Mouse (Mus musculus) adrenal gland, adult 8-10 months (tissue): ENCODE measurements around the gene Polr2a. TPM values are rescaled to one million over a fixed set of nuclear protein-coding genes. Genes with fewer than 3 reads are reported as not detected.
"Not testable (repeated sequence)": the region's sequence is repeated elsewhere in the genome, so short reads cannot be mapped to it uniquely, and the experiment has no call there.

Experiments used
- DNase-seq: peaks from one replicate; pipeline ENCODE4 v3.0.0; 2022
- total RNA-seq, 4 experiments: library from RNA; stranded (reverse); gene quantifications; 2 replicates each; pipeline ENCODE4 v1.2.4; 2022

Polr2a gene
- total RNA-seq, 4 experiments from 2014 or later, result 85.2 to 125 (median 101) TPM

DNA sequence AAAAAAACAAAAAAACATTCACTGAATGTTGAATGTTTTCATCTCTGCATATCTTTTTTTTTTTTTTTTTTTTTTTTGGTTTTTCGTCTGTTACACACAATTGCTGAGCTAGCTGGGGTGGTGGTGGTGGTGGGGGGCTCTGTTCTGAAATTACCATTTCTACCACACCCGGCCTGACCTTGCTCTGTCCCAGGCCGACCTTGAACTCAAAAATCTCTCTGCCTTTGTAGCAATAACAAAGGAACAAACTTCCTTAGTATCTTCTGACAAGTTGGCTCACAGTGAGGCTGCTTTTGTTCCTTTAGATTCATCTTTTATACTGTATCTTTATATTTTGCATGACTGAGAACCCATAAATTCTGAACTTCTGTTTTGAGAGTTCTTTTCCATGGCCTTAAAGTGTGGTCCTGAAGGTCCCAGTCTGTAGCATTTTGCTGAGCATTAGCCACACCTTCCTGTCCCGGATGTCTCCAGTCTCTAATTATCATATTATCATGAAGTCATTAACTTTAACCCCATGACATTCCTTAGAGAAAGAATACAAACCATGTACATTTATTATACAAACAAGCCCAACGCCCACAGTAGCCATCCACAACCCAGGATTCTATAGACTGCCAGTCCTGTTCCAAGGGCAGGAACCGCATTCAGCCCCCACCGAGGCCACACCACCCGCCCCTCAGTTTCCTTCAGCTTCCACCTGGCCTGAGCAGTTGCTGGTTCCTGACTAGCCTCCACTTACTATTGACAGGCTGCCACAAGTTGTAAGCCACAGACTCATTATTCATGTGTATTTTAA, 54.4 kb downstream of the Polr2a start:
- DNase-seq, result no peak

DNA sequence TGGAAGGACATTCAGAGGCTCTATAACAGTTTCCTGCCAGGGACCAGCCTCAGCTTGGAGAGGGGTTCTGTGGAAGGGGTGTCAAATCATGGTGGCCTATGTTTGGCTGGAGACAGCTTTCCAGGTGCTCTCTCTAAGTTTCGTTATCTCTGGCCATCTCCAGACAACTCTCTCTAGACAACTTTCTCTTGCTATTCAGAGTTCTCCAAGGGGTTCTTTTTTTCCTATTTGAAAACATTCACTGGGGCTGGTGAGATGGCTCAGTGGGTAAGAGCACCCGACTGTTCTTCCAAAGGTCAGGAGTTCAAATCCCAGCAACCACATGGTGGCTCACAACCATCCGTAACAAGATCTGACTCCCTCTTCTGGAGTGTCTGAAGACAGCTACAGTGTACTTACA, 55.1 kb downstream of the Polr2a start:
- DNase-seq, result not testable (repeated sequence)

DNA sequence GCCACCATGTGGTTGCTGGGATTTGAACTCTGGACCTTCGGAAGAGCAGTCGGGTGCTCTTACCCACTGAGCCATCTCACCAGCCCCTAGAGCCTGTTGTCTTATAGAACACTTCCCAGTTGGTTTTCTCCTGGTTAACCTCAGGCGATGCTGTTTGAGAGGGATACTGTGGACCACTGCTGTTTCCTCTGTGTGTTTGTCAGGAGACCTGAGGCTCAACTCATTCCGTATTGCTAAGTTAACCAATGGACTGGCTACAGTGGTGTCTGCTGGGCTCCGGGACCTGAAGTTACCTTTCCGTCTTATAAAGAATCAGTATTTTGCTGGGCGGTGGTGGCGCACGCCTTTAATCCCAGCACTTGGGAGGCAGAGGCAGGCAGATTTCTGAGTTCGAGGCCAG, 55.6 kb downstream of the Polr2a start:
- not testable (repeated sequence) for DNase-seq

DNA sequence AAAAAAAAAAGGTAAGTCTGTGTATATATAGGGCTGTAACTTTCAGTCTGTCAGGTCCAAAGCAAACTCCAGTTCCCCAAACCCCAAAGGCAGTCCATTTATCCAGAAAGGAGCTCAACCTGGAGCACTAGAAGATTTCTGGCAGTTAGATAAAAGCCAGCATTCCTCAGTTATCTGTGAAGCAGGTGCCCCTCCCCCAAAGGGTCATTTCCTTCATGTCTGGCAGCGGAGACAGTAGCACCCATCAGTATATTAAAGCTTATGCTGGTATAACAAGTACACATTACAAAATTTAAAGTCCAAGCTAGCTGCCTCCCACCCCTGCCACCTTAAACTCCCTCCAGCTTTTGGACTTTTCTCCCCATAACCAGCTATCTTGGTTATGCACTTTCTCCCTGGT, 58.8 kb downstream of the Polr2a start:
- DNase-seq, result no peak

DNA sequence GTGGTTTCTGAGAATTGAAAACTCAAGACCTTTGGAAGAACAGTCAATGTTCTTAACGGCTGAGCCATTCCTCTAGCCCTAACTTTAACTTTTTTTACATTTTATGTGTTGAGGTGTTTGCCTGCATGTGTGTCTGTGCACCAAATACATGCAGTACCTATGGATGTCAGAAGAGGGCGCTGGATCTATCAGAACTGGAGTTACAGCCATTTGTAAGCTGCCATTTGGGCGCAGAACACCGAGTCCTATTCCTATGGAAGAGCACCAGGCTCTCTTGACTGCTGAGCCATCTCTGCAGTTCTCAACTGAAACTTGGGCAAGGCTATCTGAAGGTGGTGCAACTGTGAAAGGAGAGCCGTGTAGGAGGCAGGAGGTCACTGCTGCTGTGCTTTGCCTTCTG, 59.9 kb downstream of the Polr2a start:
- DNase-seq, result no peak

DNA sequence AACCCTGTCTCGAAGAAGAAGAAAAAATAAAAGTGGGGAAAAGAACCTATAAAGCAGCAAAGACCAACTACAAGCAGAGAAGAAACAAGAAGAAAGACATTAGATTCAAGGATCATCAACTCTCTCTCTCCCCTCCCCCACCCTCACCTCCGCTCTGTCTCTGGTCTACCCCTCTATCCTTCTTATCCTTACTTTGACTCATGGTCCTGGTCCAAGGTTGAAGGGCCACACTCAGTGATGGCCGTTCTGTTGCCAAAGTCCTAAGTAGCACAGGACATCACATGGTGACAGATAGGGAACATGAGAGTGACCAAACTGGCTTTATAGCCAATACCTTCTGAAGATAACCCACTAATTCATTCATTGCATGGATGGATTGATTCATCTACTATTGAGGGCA, 61.0 kb downstream of the Polr2a start:
- no peak for DNase-seq

DNA sequence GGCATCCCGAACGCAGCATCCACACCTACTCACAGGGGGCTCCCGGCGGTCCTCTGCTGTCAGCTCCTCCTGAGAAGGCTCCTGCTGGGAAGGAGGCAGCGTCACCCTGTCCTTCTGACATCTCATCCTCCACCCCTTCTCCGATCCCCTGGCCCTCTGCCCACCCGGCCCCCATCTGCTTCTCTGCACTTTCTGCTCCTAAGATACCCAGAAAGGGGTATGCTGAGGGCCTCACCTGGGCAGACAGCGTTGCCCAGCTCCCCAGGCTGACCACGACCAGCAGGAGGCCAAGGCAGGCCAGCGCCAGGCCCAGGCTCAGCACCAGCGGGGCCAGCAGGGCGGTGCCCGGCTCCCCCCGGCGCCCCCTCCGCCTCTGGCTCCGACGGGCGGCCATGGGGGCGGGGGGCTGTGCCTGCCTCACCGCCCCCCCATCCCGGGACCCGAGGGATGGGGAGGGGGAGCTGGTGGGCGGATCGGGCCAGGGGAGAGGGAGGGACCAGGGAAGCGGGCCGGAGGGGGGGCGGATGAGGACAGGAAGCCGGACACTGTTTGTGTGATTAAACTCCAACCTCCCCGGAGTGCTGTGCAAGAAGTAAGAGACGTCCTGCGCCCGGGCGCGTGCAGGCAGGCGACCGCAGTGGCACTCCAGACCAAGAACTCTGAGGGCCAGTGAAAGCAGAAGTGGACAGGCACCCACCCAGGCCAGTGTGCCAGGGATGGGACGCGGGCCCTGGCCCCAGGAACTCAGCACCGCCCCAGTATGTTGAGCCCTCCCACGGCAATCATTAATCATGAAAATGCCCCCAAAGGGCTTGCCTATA, 62.9 kb downstream of the Polr2a start, which contains the start of the genes Tnfsf12 and Tnfsfm13:
Gene Tnfsf12 (minus strand): TSS at position 489 of the 821 bp plus-strand sequence.
Gene Tnfsfm13 (minus strand): TSS at position 738 of the 821 bp plus-strand sequence.
- DNase-seq, result peak; percentile 72

DNA sequence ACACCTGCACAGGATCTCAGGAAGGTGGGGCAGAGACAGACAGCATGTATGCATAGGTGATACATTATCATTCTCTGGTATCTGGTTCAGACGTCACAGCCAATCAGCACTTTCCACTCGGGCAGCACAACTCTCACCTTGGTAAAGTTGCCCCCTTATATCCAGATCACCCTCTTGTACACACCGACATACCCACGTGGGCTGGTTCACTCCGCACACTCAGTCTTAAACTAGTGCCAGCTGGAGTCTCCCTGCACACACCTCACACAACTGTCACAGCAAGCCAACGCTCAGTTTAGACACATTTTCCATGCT, 63.4 kb downstream of the Polr2a start:
- DNase-seq, result no peak

DNA sequence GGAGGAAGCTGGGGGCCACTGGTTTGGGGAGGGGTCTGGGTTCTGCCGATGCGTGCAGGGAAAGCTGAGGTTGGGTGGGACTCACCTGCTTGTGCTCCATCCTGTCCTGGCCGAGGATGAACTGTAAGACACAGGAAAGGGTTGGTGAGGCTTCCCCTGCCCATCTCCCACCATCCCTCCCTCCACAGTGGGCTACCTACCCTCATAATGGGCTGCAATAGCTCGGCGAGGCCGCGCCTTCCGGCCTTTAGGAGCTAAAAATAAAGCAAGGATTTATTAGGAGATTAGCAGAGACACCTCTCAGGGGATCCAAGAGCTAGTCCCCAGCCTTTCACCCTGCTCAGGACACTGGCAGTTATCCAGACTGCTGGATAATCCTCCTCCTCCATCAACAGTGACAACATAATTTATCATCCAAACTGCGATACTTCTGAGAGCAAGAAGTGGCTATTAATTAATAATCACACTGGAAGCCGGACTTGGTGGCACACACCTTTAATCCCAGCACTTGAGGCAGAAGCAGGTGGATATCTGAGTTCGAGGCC, 64.9 kb downstream of the Polr2a start:
- DNase-seq, result no peak

DNA sequence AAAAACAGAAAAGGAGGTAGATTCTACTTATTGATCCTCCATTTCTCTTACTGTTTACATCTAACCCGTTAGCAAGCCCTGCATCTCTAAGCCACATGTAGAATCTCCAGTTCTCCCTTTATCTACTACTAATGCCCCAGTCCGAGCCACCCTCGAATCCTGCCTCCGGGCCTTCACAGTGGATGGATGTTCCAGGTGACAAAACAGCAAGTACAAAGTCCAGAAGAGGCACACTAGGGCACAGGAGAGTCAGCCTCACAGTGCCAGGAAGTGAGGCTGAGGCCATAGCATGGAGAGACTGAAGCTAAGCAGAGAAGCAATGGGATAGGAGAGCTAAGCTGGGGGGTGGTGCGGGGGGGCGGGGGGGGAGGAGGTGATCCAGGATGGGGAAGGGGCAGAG, 65.6 kb downstream of the Polr2a start:
- DNase-seq, result no peak

DNA sequence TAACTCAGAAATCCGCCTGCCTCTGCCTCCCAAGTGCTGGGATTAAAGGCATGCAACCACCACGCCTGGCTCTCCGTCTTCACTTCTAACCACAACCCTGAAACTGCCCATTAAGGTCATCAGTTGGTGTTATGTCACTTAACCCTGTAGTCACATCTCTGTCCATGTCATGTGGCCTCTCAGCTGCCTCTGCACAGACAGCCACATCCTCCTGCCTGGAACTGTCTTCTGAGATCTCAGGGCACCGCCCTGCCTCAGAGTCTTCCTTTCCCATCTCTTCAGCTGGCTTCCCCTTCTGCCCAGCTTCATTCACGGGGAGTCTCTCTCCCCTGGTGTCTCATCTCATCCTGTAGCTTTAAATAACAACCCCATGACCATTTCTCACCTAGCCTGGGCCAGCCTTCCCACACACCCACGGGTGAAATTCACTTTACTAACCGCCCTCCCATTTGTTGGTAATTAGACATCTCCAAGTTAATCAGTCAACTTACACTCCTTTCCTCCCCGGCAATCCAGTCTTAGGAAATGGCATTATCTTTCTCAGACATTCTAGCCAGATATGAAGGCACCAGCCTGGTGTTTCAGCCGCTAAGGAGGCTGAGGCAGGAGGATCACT, 66.1 kb downstream of the Polr2a start:
- DNase-seq, result no peak

DNA sequence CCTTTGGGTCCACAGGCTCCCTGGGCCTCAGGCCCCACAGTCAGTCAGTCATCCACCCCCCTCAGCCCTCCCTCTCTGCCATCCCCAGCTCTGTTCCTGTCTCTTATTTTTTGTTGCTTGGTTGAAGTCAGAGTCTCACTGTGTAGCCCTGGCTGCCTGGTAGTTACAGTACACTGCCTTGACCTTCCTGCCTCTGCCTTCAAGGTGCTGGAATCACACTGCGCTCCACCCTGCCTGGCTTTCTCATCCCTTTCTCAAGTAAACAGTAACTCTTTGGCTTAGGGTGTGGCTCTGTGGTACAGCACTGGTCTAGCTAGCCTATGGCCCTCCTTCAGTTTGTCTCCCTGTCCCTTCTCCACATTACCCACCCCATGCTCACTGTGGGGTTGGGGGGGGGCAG, 68.5 kb downstream of the Polr2a start:
- DNase-seq, result no peak

DNA sequence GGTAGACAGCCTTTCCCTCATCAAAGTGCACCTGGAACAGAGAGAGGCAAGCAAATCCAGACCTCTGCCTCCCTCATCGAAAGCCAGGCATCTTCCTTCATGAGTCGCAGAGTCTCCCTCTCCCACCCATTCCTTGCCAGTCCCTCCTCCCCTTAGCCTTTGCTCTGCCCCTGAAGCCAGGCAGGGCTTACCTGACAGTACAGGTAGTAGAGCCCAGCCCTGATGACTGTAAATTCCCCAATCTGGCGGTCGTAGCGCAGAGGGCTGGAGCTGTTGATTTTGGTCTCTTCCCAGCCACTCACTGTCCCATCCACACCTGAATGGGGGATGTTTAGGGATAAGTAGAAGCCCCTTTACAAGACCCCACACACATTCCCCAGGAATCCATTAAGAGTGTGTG, 71.4 kb downstream of the Polr2a start:
- no peak for DNase-seq

DNA sequence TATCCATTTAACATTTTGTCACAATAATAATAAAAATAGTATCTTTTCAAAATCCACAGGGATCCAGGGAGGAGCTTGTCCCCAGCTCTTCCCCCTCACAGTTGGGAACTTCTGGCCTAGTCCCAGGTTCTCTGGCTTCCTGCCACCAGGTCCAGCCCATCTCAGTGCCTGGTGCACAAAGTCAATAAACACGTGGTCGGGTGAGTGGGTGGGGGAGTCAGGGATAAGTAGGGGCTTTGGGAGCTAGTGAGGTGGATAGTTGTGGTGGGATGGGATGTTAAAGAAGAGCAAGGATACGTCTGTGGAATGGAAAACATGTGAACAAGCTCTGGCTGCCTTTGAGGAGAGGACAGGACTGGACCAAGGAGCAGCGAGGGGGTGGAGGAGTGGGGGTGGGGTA, 72.1 kb downstream of the Polr2a start:
- DNase-seq, result no peak

DNA sequence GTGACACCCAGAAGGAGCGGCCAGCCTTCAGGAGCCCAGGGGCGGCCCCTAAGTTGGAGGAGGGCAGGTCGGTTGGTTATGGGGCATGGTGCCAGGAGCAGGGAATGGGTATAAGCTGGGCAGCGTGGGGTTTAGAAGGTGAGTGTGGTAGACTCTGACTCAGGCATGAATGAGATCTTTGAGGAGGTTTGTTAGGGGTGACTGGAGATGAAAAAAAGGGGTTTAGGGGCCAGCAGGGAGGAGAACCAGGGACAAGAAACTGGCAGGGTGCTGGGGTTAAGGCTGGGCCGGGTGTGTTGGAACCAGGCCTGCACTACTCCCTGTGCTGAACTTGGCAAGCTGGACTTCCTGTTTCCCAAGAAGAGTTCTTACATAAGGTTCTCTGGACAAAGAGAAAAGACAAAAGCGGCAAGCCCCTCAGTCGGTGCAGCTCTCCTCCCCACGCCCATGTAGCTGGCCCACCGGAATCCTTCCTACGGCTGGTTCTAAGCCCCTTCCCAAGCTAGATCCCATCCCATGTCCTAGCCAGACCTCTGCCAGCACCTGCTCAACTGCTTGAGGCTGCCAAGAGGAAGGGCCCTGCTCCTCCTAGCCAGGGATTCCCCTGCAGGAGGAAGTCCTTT, 72.8 kb downstream of the Polr2a start, which contains the start of gene Tnfsf13:
Gene Tnfsf13 (minus strand): TSS at position 259 of the 623 bp plus-strand sequence.
- peak; percentile 81 for DNase-seq

DNA sequence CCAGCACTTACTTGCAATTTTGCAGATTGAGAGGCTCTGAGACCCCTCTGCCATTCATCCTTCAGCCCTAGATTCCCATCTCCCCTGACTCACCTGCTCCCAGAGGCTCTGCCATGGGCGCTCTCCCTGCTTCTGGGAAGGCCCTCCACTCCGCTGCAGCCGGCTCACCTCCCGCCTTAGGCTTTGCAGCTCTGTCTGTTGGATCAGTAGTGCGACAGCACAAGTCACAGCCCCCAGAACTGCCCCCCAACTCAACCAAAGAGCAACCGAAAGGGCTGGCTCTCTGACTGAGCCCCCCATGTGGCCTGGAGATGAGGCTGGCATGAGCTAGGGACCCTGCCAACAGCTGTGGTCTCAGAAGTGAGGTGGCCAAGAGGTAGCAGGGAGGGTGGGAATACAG, 73.5 kb downstream of the Polr2a start:
- DNase-seq, result no peak

DNA sequence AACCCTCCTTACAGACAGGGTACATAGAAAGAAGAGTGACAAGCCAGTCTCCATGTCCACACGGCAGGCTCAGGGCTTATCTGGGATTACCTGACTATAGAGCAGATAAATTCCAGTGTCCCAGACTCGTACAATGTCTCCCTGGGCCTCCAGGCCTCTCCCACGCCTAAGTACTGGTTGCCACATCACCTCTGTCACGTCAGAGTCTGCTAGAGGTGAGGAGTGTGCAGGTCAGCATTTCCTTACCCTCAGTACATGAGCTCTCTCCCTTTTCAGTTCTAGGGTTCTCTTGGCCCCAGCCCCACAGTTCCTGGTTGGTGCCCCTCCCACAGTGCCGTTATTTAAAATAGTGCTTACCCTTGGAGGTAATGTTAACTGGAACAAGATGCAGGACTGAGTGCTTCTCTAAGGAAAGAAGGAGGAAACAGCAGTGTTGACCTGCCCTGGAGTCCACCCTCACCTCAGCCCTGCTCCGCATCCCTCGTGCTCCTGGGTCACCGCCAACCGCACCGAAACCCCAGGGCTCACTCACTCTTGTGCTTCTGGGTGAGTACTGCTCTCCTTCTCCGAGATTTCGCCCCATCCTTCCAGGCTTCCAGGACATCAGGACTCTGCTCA, 74.2 kb downstream of the Polr2a start:
- DNase-seq, result no peak

Other genes with a start within 250 kb of the Polr2a start
- gene Dnah2, start 209.5 kb downstream of the Polr2a start, total RNA-seq, result 1 to 10 TPM in 1 of 4 experiments, under 1 TPM in 3; 0.14 to 1.0 (median 0.70) TPM
- gene Efnb3, start 198.4 kb downstream of the Polr2a start, total RNA-seq, result under 1 TPM; 0.77 to 0.86 (median 0.81) TPM
- 10 to 100 TPM in 3 of 4 experiments, 1 to 10 TPM in 1; 9.1 to 11.9 (median 11.0) TPM for gene Wrap53, start 178.4 kb downstream of the Polr2a start, total RNA-seq
- gene Trp53, start 178.3 kb downstream of the Polr2a start, total RNA-seq, result 10 to 100 TPM; 57.6 to 71.1 (median 64.0) TPM
- 10 to 100 TPM; 22.5 to 47.8 (median 38.2) TPM for gene Atp1b2, start 152.7 kb downstream of the Polr2a start, total RNA-seq
- gene Shbg, start 140.7 kb downstream of the Polr2a start, total RNA-seq, result not detected
- 10 to 100 TPM in 2 of 4 experiments, 1 to 10 TPM in 2; 7.3 to 17.8 (median 12.8) TPM for gene Sat2, start 136.6 kb downstream of the Polr2a start, total RNA-seq
- gene Fxr2, start 125.6 kb downstream of the Polr2a start, total RNA-seq, result 100 to 1,000 TPM in 1 of 4 experiments, 10 to 100 TPM in 3; 75.8 to 112 (median 91.2) TPM
- gene Sox15, start 103.3 kb downstream of the Polr2a start, total RNA-seq, result not detected
- 100 to 1,000 TPM; 107 to 123 (median 113) TPM for gene Mpdu1, start 96.0 kb downstream of the Polr2a start, total RNA-seq
- 10 to 100 TPM; 17.9 to 43.8 (median 30.0) TPM for gene Cd68, start 92.5 kb downstream of the Polr2a start, total RNA-seq
- 100 to 1,000 TPM; 500 to 614 (median 555) TPM for gene Eif4a1, start 86.2 kb downstream of the Polr2a start, total RNA-seq
- 10 to 100 TPM; 72.5 to 92.1 (median 85.0) TPM for gene Senp3, start 76.6 kb downstream of the Polr2a start, total RNA-seq
- gene Tnfsf13, start 72.9 kb downstream of the Polr2a start, total RNA-seq, result 1 to 10 TPM; 2.5 to 7.3 (median 4.5) TPM
- 10 to 100 TPM; 24.1 to 47.6 (median 36.3) TPM for gene Tnfsf12, start 62.8 kb downstream of the Polr2a start, total RNA-seq
- 1 to 10 TPM; 3.4 to 8.4 (median 7.9) TPM for gene Tnfsfm13, start 62.5 kb downstream of the Polr2a start, total RNA-seq
- gene Slc35g3, start 3.3 kb upstream of the Polr2a start, total RNA-seq, result not detected
- gene Zbtb4, start 7.3 kb upstream of the Polr2a start, total RNA-seq, result 100 to 1,000 TPM in 2 of 4 experiments, 10 to 100 TPM in 2; 73.0 to 121 (median 97.6) TPM
- gene Chrnb1, start 37.3 kb upstream of the Polr2a start, total RNA-seq, result 1 to 10 TPM; 1.5 to 8.1 (median 5.0) TPM
- gene Fgf11, start 43.2 kb upstream of the Polr2a start, total RNA-seq, result 10 to 100 TPM in 2 of 4 experiments, 1 to 10 TPM in 2; 2.5 to 32.7 (median 16.9) TPM
- 1 to 10 TPM in 1 of 4 experiments, under 1 TPM in 3; 0.45 to 1.1 (median 0.72) TPM for gene Tmem102, start 47.0 kb upstream of the Polr2a start, total RNA-seq
- not detected for gene Gm39566, start 56.7 kb upstream of the Polr2a start, total RNA-seq
- gene Spem2, start 59.8 kb upstream of the Polr2a start, total RNA-seq, result not detected
- under 1 TPM in 1 of 4 experiments, not detected in 3; 0.38 TPM for gene Spem1, start 63.5 kb upstream of the Polr2a start, total RNA-seq
- 10 to 100 TPM; 22.2 to 48.7 (median 35.8) TPM for gene Nlgn2, start 79.1 kb upstream of the Polr2a start, total RNA-seq
- 100 to 1,000 TPM; 122 to 164 (median 149) TPM for gene Tmem256, start 79.9 kb upstream of the Polr2a start, total RNA-seq
- 10 to 100 TPM; 40.2 to 69.1 (median 62.1) TPM for gene Plscr3, start 87.7 kb upstream of the Polr2a start, total RNA-seq
- under 1 TPM in 2 of 4 experiments, not detected in 2; 0.11 to 0.20 TPM for gene Tnk1, start 100.1 kb upstream of the Polr2a start, total RNA-seq
- gene Tmem95, start 119.4 kb upstream of the Polr2a start, total RNA-seq, result not detected
- gene Kctd11, start 122.8 kb upstream of the Polr2a start, total RNA-seq, result 1 to 10 TPM; 4.3 to 6.2 (median 5.5) TPM
- gene Acap1, start 136.9 kb upstream of the Polr2a start, total RNA-seq, result 1 to 10 TPM in 2 of 4 experiments, under 1 TPM in 2; 0.31 to 1.9 (median 0.86) TPM
- 1 to 10 TPM in 1 of 4 experiments, under 1 TPM in 3; 0.23 to 2.4 (median 0.71) TPM for gene 2810408A11Rik, start 142.3 kb upstream of the Polr2a start, total RNA-seq
- gene Neurl4, start 142.4 kb upstream of the Polr2a start, total RNA-seq, result 10 to 100 TPM; 36.4 to 71.4 (median 51.5) TPM
- gene Gps2, start 155.3 kb upstream of the Polr2a start, total RNA-seq, result 10 to 100 TPM; 44.0 to 72.7 (median 52.0) TPM
- 100 to 1,000 TPM; 468 to 561 (median 519) TPM for gene Eif5a, start 163.3 kb upstream of the Polr2a start, total RNA-seq
- gene Ybx2, start 177.2 kb upstream of the Polr2a start, total RNA-seq, result 10 to 100 TPM in 3 of 4 experiments, 1 to 10 TPM in 1; 6.3 to 13.9 (median 11.8) TPM
- gene Slc2a4, start 189.6 kb upstream of the Polr2a start, total RNA-seq, result 10 to 100 TPM; 36.5 to 90.1 (median 50.0) TPM
- under 1 TPM in 1 of 4 experiments, not detected in 3; 0.55 TPM for gene Cldn7, start 206.1 kb upstream of the Polr2a start, total RNA-seq
- gene Ctdnep1, start 222.5 kb upstream of the Polr2a start, total RNA-seq, result 100 to 1,000 TPM; 109 to 125 (median 120) TPM
- gene Elp5, start 223.9 kb upstream of the Polr2a start, total RNA-seq, result 10 to 100 TPM; 56.9 to 87.4 (median 73.6) TPM
- gene Gabarap, start 232.5 kb upstream of the Polr2a start, total RNA-seq, result 100 to 1,000 TPM; 369 to 430 (median 397) TPM
- 10 to 100 TPM; 55.7 to 61.0 (median 58.4) TPM for gene Phf23, start 237.1 kb upstream of the Polr2a start, total RNA-seq
- gene Dvl2, start 242.0 kb upstream of the Polr2a start, total RNA-seq, result 10 to 100 TPM; 13.4 to 27.1 (median 20.5) TPM